Mouse (Mus musculus) NIH3T3 (cell line): ENCODE measurements at regions not wholly inside any gene's neighbourhood (a gene's known extent, or its start where the extent isn't known, plus 50 kb on each side); places are given as distances from the start of the nearest gene placed in this dataset.
A peak's percentile ranks its signal among the peaks of the same experiment; 100 is the strongest.

Experiments used
- DNase-seq: peaks from one replicate; pipeline ENCODE4 v3.0.0-alpha.2; 2012; ENCODE audit warnings: low read depth

DNA sequence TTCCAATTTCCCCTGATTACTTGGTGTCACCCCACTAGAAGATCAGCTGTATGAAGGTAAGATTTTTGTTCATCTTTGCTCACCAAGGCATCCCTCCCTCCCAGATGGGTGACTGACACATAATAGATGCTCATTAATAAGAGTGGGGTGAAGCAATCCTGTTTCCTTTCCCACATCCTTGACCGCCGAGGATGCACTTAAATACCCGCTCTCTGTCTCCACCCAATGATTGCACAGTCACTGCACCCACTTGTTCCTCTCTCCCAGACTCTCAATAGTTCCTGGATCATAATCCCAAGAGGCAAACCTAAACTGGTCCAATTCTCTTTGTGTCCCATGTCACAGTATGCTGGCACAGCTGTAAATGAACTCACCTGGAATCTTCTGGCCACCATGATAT is 86.4 kb upstream of the Ccn6 start:
- no peak for DNase-seq

DNA sequence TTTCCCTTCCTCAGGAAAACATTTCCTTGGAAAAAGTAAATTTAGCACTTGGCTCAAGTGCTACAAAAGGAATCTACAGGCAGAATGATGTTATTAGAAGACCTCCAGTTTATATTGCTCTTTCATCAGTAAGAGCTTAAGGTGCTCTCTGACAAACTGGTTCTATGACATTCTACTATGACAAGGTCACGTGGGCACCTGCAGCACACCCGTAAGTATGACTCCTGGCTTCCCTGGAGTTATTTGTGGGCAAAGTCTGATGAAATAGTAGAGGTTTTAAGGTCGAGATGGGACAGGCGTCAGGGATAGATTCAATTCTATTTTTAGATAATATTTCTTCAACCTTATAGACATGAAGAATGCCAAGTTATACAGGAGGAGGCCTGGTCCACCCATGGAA is 84.9 kb upstream of the Ccn6 start:
- no peak for DNase-seq

DNA sequence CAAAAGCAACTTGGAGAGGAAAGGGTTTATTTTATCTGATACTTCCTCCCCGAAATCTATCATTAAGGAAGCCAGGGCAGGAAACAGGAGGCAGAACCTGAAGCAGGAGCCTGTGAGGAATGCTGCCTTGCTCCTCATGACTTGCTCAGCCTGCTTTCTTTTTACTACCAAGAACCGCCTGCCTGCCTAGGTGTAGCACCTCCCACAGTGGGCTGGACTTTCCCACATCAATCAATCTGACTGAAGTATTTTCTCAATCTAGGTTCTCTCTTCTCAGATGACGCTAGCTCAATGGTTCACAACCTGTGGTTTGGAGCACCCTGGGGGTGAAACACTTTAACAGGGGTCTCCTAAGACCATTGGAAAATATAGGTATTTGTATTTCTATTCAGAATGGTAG is 83.4 kb upstream of the Ccn6 start:
- DNase-seq, result no peak

DNA sequence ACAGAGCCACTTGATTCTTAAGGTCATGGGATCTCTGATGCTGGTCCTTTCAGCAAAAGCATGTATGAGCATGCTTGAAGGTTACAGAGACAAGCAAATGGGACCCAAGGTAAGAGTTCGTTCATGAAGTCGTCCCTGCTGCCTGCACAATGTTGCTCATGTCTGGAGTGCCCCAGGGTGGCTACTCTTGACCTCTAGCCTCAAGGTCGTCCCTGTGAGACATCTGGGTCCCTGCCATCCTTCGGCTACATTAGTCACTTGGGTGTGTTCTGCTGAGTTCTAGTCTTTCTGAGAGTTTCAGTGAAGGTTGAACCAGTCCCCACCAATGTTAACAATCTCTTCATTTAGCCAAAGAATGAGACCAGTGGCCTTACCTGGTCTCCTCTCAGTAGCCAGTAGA is 81.5 kb upstream of the Ccn6 start:
- DNase-seq, result no peak

DNA sequence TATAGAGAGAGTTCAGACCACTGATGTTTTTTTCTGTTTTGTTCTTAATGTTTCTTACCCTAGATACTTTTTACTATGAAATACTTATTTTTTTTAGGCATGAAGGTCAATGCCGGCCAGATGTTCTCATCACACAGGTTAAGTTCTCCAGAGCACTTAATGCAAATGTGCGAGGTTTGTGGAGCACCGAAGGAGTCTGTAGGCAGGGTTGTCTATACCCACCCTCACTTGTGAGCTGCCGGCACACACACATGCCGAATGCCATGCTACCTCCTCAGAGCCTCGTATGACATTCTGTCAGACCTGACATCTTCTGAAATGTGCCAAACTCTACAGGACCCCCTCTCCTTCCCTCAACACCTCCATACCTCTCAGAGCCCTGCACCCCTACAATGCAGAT is 80.5 kb upstream of the Ccn6 start:
- DNase-seq, result no peak

GRCm38 (mm10) chr10:39242398-39242797 is 78.8 kb upstream of the Ccn6 start:
- DNase-seq, result no peak

- DNase-seq, result no peak
These were observed 78.3 kb upstream of the Ccn6 start for GRCm38 (mm10) chr10:39241922-39242321.

DNA sequence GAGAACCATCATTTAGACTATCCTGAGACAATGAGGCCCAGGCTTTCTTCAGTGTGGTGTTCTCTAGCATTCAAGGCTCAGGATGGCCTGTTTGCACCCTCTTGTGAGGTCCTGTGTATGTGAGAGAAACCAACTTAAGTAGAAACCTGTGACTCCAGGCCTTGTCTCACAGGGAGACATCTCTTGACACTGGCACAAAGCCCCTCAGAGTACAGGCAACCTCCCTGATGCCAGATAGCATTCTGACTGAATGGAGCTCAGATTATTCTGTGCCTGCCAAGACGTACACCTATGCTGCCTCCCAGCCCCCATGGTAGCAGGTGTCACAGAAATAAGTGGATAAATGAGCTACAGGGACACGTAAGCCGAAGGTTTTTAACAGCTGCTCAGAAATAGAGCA is 77.9 kb upstream of the Ccn6 start:
- no peak for DNase-seq

GRCm38 (mm10) chr10:39240966-39241365 is 77.4 kb upstream of the Ccn6 start:
- no peak for DNase-seq

- DNase-seq, result no peak
These were observed 76.7 kb upstream of the Ccn6 start for GRCm38 (mm10) chr10:39240178-39240791.

DNA sequence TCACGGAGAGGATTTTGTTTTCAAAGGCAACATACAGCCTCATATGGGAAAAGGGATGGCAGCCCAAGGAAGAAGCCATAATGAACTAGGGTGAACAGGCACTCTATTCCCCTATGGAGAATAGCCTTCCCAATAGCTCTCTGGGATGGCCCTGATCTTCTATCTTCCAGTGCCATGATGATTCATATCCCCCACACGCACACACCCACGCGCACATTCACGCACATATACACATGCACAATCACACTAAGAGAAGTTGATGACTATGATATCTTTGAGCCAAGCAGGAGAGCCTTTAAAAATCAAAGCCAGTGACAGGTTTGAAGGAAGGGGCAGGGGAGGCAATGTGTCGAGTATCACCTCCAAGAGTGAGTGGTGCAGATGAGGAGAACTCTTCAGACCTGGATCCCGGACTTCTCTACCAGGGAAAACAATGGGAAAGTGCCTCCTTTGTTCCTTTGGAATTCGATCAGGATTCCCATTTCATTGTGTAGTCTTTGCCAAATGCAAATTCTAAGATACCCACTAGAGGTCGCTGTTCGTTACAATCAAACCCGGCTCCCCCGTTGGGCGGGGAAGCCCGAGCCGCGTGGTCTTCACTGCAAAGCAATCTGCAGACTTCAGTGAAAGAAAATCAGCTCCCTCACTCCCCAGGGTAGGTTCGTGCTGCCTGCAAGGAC is 76.0 kb upstream of the Ccn6 start:
- DNase-seq, result peak; percentile 95

- DNase-seq, result no peak
These were observed 75.0 kb upstream of the Ccn6 start for GRCm38 (mm10) chr10:39238596-39238995.

GRCm38 (mm10) chr10:39237549-39237948 is 74.0 kb upstream of the Ccn6 start:
- DNase-seq, result no peak

DNA sequence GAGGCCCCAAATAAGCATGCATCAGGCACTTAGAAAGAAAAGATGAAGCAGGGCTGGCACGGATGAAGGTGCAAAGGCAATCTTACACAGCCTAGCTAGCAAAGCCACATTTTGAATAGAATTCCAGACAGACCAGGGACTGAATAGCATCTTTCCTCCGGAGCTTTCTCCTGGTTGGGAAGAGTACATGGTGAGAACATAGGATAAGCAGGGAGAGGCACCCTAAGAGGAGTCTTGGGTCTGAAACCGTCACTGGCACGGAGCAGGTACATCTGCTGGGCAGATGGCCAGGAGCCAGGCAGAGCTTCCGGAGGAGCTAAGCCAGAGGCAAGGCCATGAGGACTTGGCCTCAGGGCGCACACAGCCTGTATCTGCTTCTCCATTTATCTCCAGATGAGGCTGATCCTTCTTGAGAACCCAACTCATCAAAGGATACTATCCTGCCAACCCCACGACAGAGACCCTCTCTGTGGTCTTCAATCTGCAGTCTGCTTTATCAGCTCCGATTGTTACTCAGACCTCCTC is 70.4 kb upstream of the Ccn6 start:
- no peak for DNase-seq

DNA sequence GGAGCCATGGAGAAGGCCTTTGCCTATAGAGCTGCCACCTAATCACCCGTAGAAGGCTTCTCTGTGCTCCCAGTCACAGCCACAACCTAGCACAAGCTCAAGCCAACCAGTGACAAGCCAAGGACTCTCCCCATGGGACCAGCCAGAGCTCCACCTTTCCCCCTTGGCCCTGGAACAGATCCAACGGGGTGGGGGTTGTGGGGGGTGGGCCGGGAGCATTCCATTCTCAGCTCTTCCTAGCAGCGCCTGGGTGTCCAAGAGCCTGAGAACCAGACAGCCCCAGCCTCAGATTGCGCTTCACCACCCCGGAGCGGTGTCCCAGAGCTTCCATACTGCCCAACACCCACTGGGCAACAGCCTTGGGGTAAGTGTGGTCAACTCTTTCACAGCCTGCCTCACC is 69.6 kb upstream of the Ccn6 start:
- no peak for DNase-seq

GRCm38 (mm10) chr10:39230634-39231410 is 67.2 kb upstream of the Ccn6 start:
- no peak for DNase-seq

- no peak for DNase-seq
These were observed 65.6 kb upstream of the Ccn6 start for GRCm38 (mm10) chr10:39229233-39229632.

DNA sequence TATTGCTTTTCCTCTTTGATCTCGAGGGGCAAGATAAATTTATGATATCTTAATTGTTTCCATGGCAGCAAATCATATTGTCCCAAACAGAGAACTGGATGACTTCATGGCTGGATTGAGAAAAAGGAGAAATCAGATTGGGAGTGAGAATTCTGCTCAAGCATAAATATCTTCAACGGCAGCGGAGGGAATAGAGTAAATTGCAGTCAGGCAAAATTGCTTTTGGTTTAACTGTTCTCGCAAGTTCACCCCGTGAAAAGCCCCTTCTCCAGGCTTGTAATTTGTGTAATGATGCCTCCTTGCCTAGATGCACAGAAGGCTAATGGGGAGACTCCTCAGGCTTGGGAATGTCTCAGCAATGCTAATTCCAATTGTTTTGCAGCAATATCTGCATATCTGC is 64.4 kb upstream of the Ccn6 start:
- no peak for DNase-seq

- peak; percentile 34 for DNase-seq
These were observed 63.9 kb upstream of the Ccn6 start for GRCm38 (mm10) chr10:39227499-39227942.

GRCm38 (mm10) chr10:39226518-39226917 is 62.9 kb upstream of the Ccn6 start:
- DNase-seq, result no peak

GRCm38 (mm10) chr10:39224449-39225094 is 61.0 kb upstream of the Ccn6 start:
- DNase-seq, result no peak

DNA sequence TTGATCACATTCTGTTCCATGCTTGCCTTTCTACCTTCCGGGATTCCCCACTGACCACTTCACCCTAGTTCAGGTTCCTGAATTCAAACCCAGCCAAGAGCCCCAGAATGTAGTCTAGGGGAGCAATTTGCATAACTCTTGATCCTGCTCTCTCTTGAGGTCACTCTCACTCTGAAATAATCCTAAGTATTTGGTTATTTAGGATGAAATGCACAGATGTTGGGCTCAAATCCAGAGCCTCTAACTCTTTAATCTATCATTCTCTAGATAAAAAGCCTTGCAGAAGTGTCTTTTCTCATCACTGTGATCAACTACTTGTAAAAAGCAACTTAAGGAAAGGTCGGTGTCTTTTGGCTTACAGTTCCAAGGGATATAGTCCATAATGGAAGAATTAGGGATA is 57.4 kb upstream of the Ccn6 start:
- DNase-seq, result no peak

- no peak for DNase-seq
These were observed 55.8 kb upstream of the Ccn6 start for GRCm38 (mm10) chr10:39219366-39219765.
